Mouse (Mus musculus): Measurements from ENCODE around the gene Kremen2. TPM values are rescaled to one million over a fixed set of nuclear protein-coding genes. Genes with fewer than 3 reads are reported as not detected.
"Not testable (repeated sequence)": the region's sequence is repeated elsewhere in the genome, so short reads cannot be mapped to it uniquely, and the experiment has no call there.

Kremen2 gene
- polyA plus RNA-seq, 1 experiment from 2014 or later, result 2.9 TPM

DNA sequence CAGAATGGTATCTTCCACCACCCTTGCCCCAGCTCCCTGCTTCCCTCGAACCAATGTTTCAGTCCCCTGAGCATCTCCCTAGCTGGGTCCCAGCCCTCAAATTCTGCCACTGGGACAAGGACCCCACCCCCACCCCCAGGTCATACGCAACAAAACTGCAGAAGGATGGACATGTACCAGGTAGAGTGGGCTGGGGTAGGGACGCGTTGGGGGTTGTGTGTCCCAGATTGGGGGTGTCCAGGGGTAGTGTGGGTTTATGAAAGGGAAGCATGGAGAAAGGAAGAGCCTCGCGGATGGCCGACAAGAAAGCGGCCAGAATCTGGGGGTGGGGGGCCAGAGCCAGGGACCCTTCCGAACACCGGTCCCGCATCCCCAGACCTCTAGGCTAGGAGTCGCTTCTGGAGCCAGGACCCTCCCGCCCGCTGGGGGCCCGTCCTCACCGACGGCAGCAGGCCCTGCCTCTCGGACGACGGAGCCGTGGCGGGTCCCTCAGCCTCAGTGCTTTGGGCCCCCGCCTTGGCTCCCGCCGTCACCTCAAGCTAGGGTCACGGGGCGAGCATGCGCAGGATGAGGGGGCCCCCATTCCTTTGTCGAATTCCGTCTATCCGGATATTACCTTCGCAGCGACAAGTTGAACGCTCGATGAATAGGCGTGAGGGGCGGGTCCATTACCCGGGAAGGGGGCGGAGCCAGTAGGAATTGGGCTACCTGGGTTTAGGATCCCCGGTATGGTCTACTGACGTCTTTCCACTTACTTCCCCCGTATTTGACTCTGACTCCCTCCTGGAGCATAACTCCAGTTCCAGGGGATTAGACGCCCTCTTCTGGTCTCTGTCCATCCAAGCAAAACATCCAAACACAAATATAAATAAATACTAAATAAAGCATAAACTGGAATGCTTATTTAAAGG lies 40.2 kb upstream of the Kremen2 start, which contains the start of gene Flywch2:
TSS of gene Flywch2 (minus strand) at position 521 of the 911 bp plus-strand sequence.
- 3% methylated on average over 38 of the region's 43 CpGs for WGBS
- no peak within 1 kb of the TSS for H3K27ac ChIP-seq (ENCODE audit: low read depth, low read length)
- peak; percentile 82 for ATAC-seq (ENCODE audit: low FRiP score, low TSS enrichment)

DNA sequence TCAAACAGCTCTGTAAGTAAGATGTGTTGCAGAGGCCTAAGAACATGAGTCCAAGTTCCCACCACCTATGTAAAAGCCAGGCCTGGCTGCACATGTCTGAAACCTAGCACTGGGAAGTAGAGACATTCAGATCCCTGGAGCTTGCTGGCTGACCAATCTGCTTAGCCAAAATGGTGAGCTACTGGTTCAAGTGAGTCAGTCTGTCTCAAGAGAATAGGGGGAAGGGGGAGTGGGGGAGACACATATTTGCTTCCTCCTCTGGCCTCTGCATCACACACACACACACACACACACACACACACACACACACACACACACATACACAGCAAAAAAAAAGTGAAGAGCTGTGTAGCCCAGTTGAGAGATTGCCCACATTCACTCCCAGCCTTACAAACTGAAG lies 37.7 kb upstream of the Kremen2 start:
- no peak for ATAC-seq (ENCODE audit: low FRiP score, low TSS enrichment)
- H3K4me3 ChIP-seq (ENCODE audit: low read length), result no peak overlapping the region
- H3K36me3 ChIP-seq (ENCODE audit: control insufficient read depth, insufficient read depth, low read length), result no peaks in the 10 kb centered on the region
- 0 out of 2 replicates have a peak, but pooled peaks cover 3% of the 10 kb centered on the region for H3K4me1 ChIP-seq (ENCODE audit: control insufficient read depth, insufficient read depth, low read length)
- H3K9me3 ChIP-seq (ENCODE audit: control insufficient read depth, low read length), result no peaks in the 10 kb centered on the region
- no peak overlapping the region for H3K9ac ChIP-seq (ENCODE audit: low read depth, low read length)
- no peak overlapping the region for H3K27ac ChIP-seq (ENCODE audit: low read depth, low read length)
- no peaks in the 10 kb centered on the region for H3K27me3 ChIP-seq (ENCODE audit: control insufficient read depth, insufficient read depth, low read length)
- no peak overlapping the region for H3K4me2 ChIP-seq (replicated peaks; ENCODE audit: low read depth, low read length)

More for the DNA sequence above, 40.2 kb upstream of the Kremen2 start, which contains the start of gene Flywch2:
- Histone ChIP-seq H3K4me1 (ENCODE audit: control insufficient read depth, insufficient read depth, low read length) (peaks cover 9% of the 10 kb centered on the region; the same call in 1 of the 2 replicates), H3K9me3 (ENCODE audit: control insufficient read depth, low read length) (no peaks in the 10 kb centered on the region), H3K9ac (ENCODE audit: low read depth, low read length) (peak within 1 kb of the TSS; percentile 72), H3K4me3 (ENCODE audit: low read length) (peak within 1 kb of the TSS; percentile 61), H3K36me3 (ENCODE audit: control insufficient read depth, insufficient read depth, low read length) (no peaks in the 10 kb centered on the region), H3K27me3 (ENCODE audit: control insufficient read depth, insufficient read depth, low read length) (no peaks in the 10 kb centered on the region), H3K4me2 (replicated peaks; ENCODE audit: low read depth, low read length) (peak within 1 kb of the TSS; percentile 94)

DNA sequence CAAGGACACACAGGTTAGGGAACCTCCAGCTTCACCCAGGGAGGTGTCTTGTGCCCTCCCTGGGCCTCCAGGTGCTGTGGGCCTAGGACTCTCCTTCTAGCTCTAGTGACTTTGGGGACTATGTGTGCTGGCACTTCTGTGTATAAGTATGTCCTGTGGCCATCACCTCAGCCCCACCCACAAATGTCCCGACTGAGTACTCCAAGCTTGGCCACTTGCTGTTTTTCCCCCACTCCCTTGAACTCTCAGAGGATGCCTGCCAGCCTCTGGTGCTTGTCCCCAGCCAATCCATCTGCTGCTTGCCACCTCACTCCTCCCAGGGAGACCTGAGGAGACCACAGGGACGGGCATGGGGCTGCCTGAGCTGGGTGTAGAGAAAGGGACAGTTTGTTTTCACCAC lies 32.8 kb upstream of the Kremen2 start:
- Histone ChIP-seq H3K36me3 (ENCODE audit: control insufficient read depth, insufficient read depth, low read length) (no peaks in the 10 kb centered on the region), H3K4me1 (ENCODE audit: control insufficient read depth, insufficient read depth, low read length) (no peaks in the 10 kb centered on the region), H3K4me2 (replicated peaks; ENCODE audit: low read depth, low read length) (no peak overlapping the region), H3K9ac (ENCODE audit: low read depth, low read length) (no peak overlapping the region), H3K4me3 (ENCODE audit: low read length) (no peak overlapping the region), H3K27ac (ENCODE audit: low read depth, low read length) (no peak overlapping the region), H3K9me3 (ENCODE audit: control insufficient read depth, low read length) (no peaks in the 10 kb centered on the region), H3K27me3 (ENCODE audit: control insufficient read depth, insufficient read depth, low read length) (no peaks in the 10 kb centered on the region)
- 62% methylated on average over 2 of the region's 2 CpGs for WGBS
- ATAC-seq (ENCODE audit: low FRiP score, low TSS enrichment), result no peak

DNA sequence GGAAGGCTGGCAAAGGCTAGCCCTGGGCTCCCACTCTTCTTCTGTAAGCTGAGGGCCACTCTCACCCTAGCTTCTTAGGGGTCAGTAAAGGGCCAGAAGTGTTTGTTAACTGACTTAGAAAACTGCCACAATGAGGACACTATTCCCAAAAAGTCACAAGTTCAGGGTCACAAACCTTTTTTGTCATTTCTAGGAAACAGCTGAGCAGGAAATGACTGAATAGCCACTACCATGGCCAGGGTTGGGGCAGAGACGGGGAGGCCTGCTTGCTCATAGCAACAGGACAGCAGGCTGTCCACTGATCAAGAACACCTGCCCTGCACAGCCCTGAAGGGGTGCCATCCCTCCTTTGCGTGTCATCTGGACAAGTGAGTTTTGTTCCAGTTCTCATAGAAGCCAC lies 31.5 kb upstream of the Kremen2 start:
- Histone ChIP-seq H3K4me1 (ENCODE audit: control insufficient read depth, insufficient read depth, low read length) (no peaks in the 10 kb centered on the region), H3K36me3 (ENCODE audit: control insufficient read depth, insufficient read depth, low read length) (no peaks in the 10 kb centered on the region), H3K27me3 (ENCODE audit: control insufficient read depth, insufficient read depth, low read length) (no peaks in the 10 kb centered on the region), H3K9ac (ENCODE audit: low read depth, low read length) (no peak overlapping the region), H3K27ac (ENCODE audit: low read depth, low read length) (no peak overlapping the region), H3K4me2 (replicated peaks; ENCODE audit: low read depth, low read length) (no peak overlapping the region), H3K9me3 (ENCODE audit: control insufficient read depth, low read length) (no peaks in the 10 kb centered on the region), H3K4me3 (ENCODE audit: low read length) (no peak overlapping the region)
- WGBS, result 76% methylated on average over 2 of the region's 2 CpGs
- ATAC-seq (ENCODE audit: low FRiP score, low TSS enrichment), result no peak

DNA sequence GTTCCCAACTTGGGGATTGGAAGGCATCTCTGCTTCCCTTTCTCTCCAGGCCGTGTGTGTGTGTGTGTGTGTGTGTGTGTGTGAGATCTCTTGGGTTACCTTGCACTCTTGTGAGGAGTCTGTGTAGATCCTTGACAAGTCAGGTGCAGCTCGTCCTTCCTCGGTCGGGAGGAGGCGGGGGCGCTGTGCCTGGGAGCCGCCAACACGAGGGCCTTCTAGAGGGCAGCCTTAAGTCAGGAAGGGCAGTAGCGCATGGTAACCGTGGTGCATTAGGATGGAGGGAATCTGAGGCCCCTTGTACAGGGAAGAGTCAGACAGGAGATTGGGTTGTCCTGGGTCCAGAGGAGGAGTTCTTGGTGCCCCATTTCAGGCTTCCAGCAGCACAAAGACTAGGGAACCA lies 30.6 kb upstream of the Kremen2 start:
- Histone ChIP-seq H3K4me1 (ENCODE audit: control insufficient read depth, insufficient read depth, low read length) (no peaks in the 10 kb centered on the region), H3K9ac (ENCODE audit: low read depth, low read length) (no peak overlapping the region), H3K4me3 (ENCODE audit: low read length) (no peak overlapping the region), H3K4me2 (replicated peaks; ENCODE audit: low read depth, low read length) (no peak overlapping the region), H3K9me3 (ENCODE audit: control insufficient read depth, low read length) (no peaks in the 10 kb centered on the region), H3K36me3 (ENCODE audit: control insufficient read depth, insufficient read depth, low read length) (no peaks in the 10 kb centered on the region), H3K27ac (ENCODE audit: low read depth, low read length) (no peak overlapping the region), H3K27me3 (ENCODE audit: control insufficient read depth, insufficient read depth, low read length) (no peaks in the 10 kb centered on the region)
- ATAC-seq (ENCODE audit: low FRiP score, low TSS enrichment), result no peak
- WGBS, result 72% methylated on average over 10 of the region's 10 CpGs

DNA sequence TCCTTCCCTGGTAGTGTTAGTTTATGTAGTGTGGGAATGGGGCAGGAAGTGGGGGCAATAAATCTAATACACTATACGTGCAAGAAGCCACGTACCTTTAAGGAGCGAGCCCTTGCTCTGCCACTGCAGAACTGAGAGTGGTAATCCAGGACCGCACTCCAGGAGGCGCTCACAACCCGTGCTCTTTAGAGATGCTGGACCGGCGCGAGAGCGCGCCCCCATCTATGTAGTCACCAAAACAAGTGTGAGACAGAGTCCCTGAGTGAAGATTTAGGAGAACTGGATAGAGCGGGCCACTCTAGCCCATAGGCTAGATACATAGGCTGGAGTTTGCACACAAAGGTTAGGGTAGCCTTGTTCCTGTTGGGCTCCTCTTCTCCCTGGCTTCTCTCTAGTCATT lies 28.5 kb upstream of the Kremen2 start:
- no peak overlapping the region for H3K27ac ChIP-seq (ENCODE audit: low read depth, low read length)
- H3K36me3 ChIP-seq (ENCODE audit: control insufficient read depth, insufficient read depth, low read length), result no peaks in the 10 kb centered on the region
- H3K9me3 ChIP-seq (ENCODE audit: control insufficient read depth, low read length), result no peaks in the 10 kb centered on the region
- peaks cover 7% of the 10 kb centered on the region; the same call in 1 of the 2 replicates for H3K4me1 ChIP-seq (ENCODE audit: control insufficient read depth, insufficient read depth, low read length)
- H3K27me3 ChIP-seq (ENCODE audit: control insufficient read depth, insufficient read depth, low read length), result no peaks in the 10 kb centered on the region
- WGBS, result 3% methylated on average over 12 of the region's 12 CpGs
- H3K4me3 ChIP-seq (ENCODE audit: low read length), result no peak overlapping the region
- peak; percentile 48 for ATAC-seq (ENCODE audit: low FRiP score, low TSS enrichment)
- H3K9ac ChIP-seq (ENCODE audit: low read depth, low read length), result no peak overlapping the region
- no peak overlapping the region for H3K4me2 ChIP-seq (replicated peaks; ENCODE audit: low read depth, low read length)

DNA sequence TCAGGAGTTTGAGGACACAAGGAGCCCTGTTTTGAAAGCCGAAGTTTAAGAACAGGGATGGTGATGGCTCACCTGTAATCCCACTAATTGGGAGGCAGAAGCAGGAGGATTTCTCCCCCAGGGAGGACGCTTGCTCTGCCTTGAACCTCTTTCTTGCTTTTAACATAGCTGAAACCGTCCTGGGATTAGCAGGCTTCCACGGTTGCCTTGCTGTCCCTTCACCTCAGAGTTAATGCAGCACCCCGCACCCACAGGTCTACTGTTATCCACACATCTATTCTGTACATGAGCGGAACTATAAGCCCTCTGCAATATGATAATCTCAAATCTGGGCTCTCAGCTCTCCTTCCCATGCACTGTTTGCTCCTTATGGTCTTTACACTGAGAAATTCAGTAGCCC lies 28.0 kb upstream of the Kremen2 start:
- WGBS, result 72% methylated on average over 6 of the region's 6 CpGs
- H3K4me1 ChIP-seq (ENCODE audit: control insufficient read depth, insufficient read depth, low read length), result peaks cover 7% of the 10 kb centered on the region; the same call in 1 of the 2 replicates
- H3K9ac ChIP-seq (ENCODE audit: low read depth, low read length), result no peak overlapping the region
- ATAC-seq (ENCODE audit: low FRiP score, low TSS enrichment), result no peak
- no peaks in the 10 kb centered on the region for H3K9me3 ChIP-seq (ENCODE audit: control insufficient read depth, low read length)
- no peak overlapping the region for H3K4me2 ChIP-seq (replicated peaks; ENCODE audit: low read depth, low read length)
- peaks cover under 1% of the 10 kb centered on the region; the same call in 1 of the 2 replicates for H3K36me3 ChIP-seq (ENCODE audit: control insufficient read depth, insufficient read depth, low read length)
- H3K27ac ChIP-seq (ENCODE audit: low read depth, low read length), result no peak overlapping the region
- H3K4me3 ChIP-seq (ENCODE audit: low read length), result no peak overlapping the region
- H3K27me3 ChIP-seq (ENCODE audit: control insufficient read depth, insufficient read depth, low read length), result no peaks in the 10 kb centered on the region

DNA sequence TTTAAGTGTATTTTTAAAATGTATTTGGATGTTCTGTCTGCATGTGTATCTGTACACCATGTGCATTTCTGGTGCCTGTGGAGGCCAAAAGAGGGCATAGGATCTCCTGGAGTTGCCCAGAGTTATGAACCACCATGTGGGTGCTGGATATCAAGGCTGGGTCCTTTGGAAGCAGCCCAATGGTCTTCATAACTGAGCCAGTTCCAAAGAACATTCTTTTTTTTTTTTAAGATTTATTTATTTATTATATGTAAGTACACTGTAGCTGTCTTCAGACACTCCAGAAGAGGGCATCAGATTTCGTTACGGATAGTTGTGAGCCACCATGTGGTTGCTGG lies 26.6 kb upstream of the Kremen2 start:
- not testable (repeated sequence) for H3K36me3 ChIP-seq (ENCODE audit: control insufficient read depth, insufficient read depth, low read length); H3K4me1 ChIP-seq (ENCODE audit: control insufficient read depth, insufficient read depth, low read length); H3K27ac ChIP-seq (ENCODE audit: low read depth, low read length); H3K4me2 ChIP-seq (replicated peaks; ENCODE audit: low read depth, low read length); ATAC-seq (ENCODE audit: low FRiP score, low TSS enrichment); H3K9ac ChIP-seq (ENCODE audit: low read depth, low read length); H3K9me3 ChIP-seq (ENCODE audit: control insufficient read depth, low read length); H3K27me3 ChIP-seq (ENCODE audit: control insufficient read depth, insufficient read depth, low read length)
- H3K4me3 ChIP-seq (ENCODE audit: low read length), result 0 out of 2 replicates have a peak overlapping the region, but pooled peaks have one; percentile 88
- WGBS, result 100% methylated on average over 2 of the region's 2 CpGs
